Mouse (Mus musculus) megakaryocyte-erythroid progenitor cell, adult 5-6 weeks (primary cell): ENCODE measurements around the gene 4930451I11Rik. TPM values are rescaled to one million over a fixed set of nuclear protein-coding genes. Genes with fewer than 3 reads are reported as not detected.

Experiments
- ATAC-seq: replicated peaks from 2 replicates; pipeline ENCODE4 v1.8.0; 2016; ENCODE audit warnings: mild to moderate bottlenecking, inconsistent platforms; ENCODE audit not compliant: severe bottlenecking, poor library complexity, low FRiP score, low TSS enrichment
- total RNA-seq, 2 experiments: library from RNA; stranded (forward) in 1 of 2; stranded (reverse) in 1 of 2; fragments of 200-1000, 215-1000 nt in 1 of 2; fragments of >200 nt in 1 of 2; fragmentation: Nextera tagmentation in 1 of 2; gene quantifications; 2 replicates each; pipeline ENCODE4 v1.2.3; 2014 to 2017

The 4930451I11Rik gene
- total RNA-seq, 2 experiments from 2014 or later, result not detected

DNA sequence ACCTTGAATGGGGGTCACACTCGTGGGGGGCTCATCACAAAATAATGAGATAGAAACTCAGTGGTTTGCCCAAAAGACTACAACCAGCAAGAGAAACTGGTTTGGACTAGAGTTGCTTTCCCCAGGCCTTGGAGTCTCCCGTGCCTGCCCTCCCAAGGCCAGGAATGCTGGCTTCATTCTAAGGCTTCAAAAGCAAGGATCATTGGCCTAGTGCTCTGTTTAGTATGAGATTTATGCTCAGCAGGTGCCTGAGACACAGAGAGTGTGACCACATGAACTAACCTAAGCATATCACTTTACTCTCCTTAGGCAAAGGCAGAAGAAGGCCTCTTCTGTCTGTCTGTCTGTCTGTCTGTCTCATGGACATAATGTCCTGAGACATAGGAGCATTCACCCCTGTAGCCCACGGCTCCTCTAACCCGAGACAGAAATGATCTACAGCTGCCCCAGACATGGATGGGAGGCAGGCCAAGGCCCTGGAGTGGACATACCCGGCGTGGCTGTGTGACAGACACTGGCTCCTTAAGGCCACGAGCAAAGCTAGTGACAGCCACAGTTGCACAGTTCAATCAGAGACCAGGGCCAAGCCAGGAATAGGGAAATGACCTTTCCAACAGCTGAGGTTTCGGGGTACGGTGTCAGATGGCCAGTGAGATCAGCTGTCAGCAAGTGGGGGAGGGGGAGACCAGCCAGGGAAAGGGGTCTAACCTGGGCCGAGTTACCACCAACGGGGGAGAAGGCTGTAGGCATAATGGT is 29.1 kb downstream of the 4930451I11Rik start:
- ATAC-seq, result no peak

GRCm38 (mm10) chr7:126801057-126801422 is 30.4 kb downstream of the 4930451I11Rik start:
- no peak for ATAC-seq

- no peak for ATAC-seq
Measured at GRCm38 (mm10) chr7:126800269-126801056, 31.0 kb downstream of the 4930451I11Rik start.

GRCm38 (mm10) chr7:126799468-126800268 is 31.8 kb downstream of the 4930451I11Rik start:
- peak; percentile 52 for ATAC-seq

DNA sequence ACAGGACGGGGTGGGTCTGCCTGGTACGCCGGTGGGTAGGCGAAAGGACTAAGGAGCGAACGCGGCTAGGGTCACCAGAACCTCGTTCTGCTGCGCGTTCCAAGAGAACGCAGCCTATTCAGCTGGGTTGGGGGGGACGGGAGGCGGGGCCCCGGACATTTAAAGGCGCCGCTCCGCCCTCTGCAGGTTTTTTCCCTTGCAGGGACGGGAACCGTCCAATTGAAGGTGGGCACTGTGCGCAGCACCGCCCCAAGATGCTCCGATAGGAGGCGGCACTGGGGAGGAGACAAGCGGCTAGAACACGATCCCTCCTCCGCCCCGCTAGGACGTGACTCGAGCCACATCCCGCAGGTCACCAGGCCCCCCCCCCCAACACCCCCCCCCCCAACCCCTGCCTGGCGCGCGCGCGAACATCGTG is 32.4 kb downstream of the 4930451I11Rik start:
- ATAC-seq, result peak; percentile 81

DNA sequence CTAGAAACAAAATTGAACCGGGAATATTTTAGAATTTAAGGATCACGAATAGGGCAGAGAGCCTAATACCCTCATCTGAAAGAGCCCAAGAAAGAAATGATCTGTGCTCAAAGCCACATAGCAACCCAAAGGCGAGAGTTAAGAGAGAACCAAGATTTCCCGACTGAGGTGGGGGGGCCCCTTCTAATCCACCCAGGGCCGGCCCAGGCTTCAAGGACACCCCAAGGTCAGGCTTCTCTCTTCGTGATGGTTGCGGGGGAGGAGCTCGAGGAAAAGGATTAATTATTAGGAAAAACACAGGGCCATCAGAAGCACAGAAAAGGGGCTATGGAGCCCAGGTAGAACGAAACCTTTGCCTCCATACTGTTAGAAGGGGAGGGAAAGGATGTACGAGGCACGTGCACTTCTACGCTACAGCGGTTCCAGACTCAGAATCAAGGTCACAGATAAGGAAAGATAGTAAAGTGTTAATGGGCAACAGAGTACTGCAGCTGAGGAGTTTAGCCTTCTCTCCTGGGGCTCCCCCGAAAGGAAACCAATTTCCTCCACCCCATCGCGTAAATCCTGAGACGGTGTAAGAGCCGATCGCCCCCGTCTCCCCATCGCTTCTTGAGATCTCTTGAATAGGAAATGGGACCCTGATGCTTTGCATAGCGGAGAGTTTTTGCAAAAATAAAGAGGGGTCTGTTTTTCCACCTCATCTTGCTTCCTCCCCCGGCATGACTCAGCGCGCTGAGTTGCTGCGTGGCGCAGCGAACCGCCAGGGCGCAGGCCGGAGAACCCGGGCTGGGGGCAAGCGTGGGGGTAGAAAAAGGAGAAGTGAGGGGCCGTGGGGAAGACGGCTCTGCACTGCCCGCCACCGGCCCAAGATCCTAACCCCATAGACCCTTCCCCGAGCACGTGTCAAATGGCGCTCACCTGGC is 33.1 kb downstream of the 4930451I11Rik start:
- peak; percentile 3; the same call in 1 of the 2 replicates for ATAC-seq

DNA sequence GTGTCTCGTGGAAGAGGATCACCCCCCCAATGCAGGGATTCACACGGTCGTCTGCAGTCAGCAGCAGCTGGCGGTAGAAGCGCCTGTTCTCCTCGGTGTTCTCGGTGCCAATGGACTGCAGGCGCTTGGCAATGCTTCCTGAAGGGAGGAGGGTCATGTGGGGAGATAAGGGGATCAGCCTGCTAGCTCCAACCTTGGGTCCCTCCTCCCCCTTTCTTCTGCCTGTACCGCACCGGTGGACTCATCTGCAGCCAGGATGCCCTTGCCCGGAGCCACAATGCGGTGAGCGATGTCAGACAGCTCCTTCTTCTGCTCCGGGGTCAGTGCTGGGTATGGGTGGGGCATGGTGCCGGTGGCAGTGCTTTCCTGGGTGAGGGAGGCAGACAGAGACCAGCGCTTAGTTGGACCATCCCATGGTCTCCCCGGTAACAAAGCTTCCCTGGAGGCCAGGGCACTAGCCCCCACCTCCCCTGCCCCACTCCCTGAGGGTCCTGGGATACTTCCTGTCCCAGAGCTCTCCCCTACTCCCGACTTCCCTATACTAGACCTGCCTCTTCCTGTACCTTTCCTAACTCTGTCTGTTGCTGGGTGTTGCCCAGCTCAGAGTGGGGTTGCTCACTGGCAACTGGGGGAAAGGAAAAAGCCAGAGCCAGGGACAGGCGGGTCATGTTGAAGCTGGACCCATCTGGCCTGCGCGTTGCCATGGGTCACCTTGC is 33.9 kb downstream of the 4930451I11Rik start, which contains the start of gene Fam57b:
Gene Fam57b, plus strand, starts transcription at position 258 of the 716 bp plus-strand sequence.
- peak; percentile 28 for ATAC-seq

DNA sequence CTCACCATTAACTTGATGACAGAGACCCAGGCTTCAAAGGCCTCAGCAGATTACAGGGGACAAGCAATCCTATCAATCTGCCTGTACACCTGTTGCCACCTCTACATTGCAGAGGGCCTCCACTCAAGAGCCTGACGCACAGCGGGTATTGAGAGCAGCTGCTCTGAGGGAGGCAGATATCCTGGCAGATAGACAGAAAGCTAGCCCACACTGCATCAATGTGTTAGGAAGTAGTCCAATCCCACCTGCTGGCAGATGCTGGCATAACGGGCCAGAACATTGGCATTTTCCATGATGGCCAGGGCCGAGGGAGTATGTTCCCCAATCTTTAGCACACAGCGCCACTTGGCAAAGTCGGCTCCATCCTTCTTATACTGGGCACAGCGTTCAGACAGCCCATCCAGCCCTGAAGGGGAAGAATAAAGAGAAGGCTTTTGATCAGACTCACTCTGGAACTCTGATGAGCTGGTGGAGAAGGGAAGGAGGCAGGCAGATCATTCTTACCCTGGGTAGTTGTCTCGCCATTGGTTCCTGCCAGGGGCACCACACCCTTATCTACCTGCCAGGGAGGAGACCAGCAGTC is 35.0 kb downstream of the 4930451I11Rik start:
- ATAC-seq, result 0 out of 2 replicates have a peak, but pooled peaks have one; percentile 9

DNA sequence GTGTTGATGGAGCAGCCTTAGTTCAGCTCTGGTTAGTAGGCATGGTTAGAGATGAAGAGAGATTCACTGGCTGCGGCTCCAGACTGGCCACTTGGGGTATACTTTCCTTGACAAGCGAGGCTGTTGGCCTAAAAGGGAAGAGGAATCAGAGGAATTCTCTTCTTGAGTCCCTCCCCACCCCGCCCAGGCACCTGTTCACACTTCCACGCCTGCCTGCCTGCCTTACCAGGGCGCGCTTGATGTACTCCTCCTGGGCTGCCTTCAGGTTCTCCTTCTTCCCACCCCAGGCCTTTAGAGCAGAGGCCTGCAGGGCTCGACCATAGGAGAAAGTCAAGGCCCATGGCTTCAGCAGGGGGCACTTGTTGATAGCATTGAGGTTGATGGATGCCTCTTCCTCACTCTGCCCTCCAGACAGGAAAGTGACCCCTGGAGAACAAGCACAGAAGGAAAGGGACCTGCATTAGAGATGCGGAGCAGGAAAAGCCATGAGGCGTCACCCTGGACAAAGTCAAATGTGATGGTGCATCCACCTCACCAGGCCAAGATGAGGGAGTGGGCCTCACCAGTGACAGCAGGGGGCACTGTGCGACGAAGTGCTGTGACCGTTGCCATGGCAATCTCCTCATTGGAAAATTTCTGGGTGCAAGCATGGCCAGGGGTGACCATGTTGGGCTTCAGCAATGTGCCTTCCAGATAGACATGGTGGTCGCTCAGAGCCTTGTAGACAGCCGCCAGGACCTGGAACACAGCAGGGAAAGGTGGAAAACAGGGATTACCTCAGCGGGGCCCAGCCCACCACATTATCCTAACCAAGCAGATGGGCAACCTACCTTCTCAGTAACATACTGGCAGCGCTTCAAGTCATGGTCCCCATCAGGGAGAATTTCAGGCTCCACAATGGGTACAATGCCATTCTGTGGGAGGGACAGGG is 35.8 kb downstream of the 4930451I11Rik start:
- no peak for ATAC-seq

- ATAC-seq, result no peak
Measured at GRCm38 (mm10) chr7:126794271-126794605, 37.2 kb downstream of the 4930451I11Rik start.

DNA sequence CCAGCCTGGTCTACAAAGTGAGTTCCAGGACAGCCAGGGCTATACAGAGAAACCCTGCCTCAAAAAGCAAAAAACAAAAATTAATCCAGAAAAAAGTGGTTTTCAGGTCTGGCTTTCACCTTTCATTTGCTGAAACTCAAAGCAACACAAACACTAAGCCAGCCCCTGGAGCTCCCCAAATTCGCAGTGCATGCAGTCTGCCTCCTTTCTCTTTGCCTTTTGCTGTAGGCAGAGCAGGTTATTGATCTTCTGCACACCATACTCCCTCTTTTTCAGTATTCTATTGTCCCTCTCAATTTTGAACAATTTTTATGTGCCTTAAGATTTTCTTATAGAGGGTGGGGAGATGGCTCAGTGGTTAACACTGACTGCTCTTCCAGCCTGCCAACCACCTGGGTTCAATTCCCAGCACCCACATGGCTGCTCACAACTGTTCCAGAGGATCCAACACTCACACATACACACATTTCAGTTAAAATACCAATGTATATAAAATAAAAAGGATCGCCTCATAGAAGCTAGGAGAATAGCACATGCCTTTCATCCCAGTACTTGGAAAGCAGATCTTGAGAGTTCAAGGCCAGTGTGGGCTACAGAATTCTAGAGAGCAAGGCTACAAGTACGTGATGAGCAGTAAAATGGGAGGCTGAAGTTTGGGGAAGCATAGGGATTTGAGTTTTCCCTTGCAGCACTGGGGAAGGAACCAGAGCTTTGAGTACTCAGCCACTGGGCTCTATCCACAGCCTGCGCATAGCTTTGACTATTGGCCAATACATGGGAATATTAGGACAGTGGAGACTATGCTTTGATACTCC is 37.8 kb downstream of the 4930451I11Rik start:
- no peak for ATAC-seq

DNA sequence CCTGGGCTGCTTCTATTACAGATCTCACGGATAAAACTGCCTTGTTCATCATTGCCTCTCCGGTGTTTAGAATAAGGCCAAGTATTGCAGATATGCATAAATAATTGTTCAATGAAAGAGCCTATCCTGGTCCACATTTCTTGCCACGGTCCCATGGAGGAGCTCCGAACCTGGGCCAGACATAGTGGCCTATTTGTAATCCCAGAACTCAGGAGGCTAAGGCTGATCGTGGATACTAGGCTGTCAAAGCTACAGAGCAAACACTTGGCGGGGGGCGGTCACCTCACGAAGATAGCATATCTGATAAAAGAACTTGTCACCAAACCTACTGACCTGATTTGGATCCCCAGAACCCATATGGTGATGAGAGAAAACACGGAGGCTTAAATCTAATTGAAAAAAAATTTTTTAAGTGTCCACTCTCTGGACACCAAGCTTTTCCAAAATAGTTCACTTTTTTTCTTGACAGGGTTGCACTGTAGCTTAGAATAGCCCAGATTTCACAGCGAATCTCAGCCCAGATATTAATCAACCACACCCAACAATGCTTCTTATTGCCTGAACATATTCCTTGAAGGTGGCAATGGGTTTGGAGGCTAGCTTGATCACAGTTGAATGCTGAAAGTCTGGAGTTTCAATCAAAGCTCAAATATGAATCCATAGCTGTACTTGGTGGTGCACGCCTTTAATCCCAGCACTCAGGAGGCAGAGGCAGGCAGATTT is 38.6 kb downstream of the 4930451I11Rik start:
- no peak for ATAC-seq

- peak; percentile 89 for ATAC-seq
Measured at GRCm38 (mm10) chr7:126791851-126792720, 39.4 kb downstream of the 4930451I11Rik start, which contains the start of gene Ppp4c. Ppp4c (minus strand) TSS chr7:126792496.

DNA sequence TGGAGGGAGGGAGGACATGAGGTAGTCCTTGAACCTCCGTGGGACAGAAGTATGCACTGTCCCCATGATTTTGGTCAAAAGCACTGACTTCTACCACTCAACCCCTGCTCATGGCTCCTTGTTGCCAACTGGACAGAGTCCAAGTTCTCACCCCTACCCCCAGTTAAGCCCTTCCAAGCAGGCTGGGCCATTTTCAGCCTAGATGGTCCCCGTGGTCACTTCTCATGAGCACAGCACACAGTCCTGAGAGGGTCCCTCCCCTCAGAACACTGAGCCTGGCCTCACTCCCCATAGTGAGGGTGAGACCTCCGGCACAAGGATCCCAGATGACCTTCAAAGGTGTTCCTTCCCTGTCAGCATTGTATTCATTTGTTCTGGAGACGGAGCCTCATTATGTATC is 42.3 kb downstream of the 4930451I11Rik start:
- ATAC-seq, result no peak
